Mouse (Mus musculus): ENCODE measurements around the gene Farsa. TPM values are rescaled to one million over a fixed set of nuclear protein-coding genes. Genes with fewer than 3 reads are reported as not detected.

The Farsa gene
- polyA plus RNA-seq, 1 experiment = 149 TPM

- TF ChIP-seq GATA1 (IDR thresholded peaks at IDR 0.05; ENCODE audit: low read length) = no peak
Observed at GRCm38 (mm10) chr8:84911854-84912253, 55.1 kb downstream of the Farsa start.

DNA sequence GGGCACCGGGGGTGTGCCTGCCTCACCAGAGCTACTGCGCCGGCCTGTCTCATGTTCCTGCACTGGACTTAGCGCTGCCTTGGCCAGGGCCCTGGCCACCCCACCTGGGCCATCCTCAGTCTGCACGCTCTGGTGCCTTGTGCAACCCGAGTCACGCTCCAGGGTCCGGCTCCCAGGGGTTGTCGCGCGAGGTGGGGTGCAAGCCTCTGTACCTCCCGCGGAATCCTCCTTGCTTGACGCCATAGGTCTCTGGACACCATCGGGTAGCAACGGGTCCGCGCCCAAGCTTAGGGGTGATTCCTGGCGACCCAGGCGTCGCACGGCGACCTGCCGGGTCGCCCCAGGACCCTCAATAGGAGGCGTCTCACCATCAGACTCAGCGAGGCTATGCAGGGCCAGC lies 55.6 kb downstream of the Farsa start:
- no peak for TF ChIP-seq GATA1 (IDR thresholded peaks at IDR 0.05; ENCODE audit: low read length)

GRCm38 (mm10) chr8:84912895-84913501 lies 56.2 kb downstream of the Farsa start:
- no peak for TF ChIP-seq GATA1 (IDR thresholded peaks at IDR 0.05; ENCODE audit: low read length)

GRCm38 (mm10) chr8:84913502-84913900 lies 56.7 kb downstream of the Farsa start:
- no peak for TF ChIP-seq GATA1 (IDR thresholded peaks at IDR 0.05; ENCODE audit: low read length)

DNA sequence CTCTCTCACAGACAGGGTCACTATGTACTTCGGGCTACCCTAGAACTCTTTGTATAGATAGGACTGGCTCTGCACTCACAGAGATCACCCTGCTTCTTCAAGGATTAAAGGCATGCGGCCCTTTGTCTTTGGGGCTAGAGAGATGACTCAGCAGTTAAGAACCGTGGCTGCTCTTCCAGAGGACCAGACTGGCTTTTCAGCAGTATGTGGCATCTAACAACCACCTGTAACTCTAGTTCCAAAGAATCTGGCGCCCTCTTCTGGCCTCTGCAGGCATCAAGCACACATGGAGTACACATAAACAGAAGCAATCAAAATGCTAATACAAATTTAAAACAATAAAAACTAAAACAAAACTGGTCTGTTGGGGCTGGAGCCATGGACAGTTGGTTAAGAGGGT lies 57.2 kb downstream of the Farsa start:
- TF ChIP-seq GATA1 (IDR thresholded peaks at IDR 0.05; ENCODE audit: low read length) = no peak

DNA sequence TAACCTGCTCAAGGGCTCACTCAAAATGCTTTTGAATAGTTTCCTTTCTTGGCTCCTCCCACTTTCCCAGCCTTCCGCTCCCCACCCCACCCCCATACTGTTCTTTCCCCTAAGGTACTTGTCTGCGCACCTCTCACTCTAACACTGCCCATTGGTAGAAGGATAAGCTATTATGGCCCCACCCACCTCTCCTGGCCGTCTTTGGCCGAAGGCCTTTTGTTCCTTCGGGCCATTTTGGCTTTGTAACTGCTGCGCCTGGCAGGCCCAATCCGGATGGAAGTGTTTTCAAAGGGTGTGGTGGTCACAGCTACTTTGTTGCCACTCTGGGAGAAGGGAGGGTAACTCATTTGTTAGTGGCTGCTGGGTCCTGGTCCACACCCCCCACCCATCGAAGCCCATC lies 58.5 kb downstream of the Farsa start:
- TF ChIP-seq GATA1 (IDR thresholded peaks at IDR 0.05; ENCODE audit: low read length) = no peak

DNA sequence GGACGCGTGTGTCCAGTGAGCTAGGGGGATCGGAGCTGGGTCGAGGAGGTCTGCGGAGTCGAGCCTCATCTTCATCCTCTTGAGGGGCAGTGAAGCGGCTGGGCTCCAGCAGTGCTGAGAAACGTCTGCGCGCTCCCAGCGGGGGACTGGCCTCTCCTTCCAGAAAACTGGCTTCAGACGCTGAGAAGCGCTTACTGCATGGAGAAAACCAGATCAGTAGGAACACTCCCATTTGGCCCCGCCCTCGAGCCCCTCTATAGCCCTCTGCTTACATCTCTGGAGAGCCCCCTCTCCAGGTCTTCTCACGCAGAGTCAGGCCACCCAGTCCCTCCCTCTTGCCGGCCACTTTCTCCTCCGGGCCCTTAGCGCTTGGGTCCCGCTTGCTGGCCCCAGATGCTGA lies 61.0 kb downstream of the Farsa start:
- TF ChIP-seq GATA1 (IDR thresholded peaks at IDR 0.05; ENCODE audit: low read length) = no peak

- no peak for TF ChIP-seq GATA1 (IDR thresholded peaks at IDR 0.05; ENCODE audit: low read length)
Observed at GRCm38 (mm10) chr8:84918646-84919045, 61.9 kb downstream of the Farsa start.

Other genes with a start within 250 kb of the Farsa start
- gene Ier2, start 194.1 kb upstream of the Farsa start, polyA plus RNA-seq (2012) = 130 and 154 TPM in 2 replicates
- 205 and 272 TPM in 2 replicates for gene Trmt1, start 170.7 kb upstream of the Farsa start, polyA plus RNA-seq (2012)
- 187 and 191 TPM in 2 replicates for gene Nacc1, start 169.1 kb upstream of the Farsa start, polyA plus RNA-seq (2012)
- gene Lyl1, start 155.5 kb upstream of the Farsa start, polyA plus RNA-seq (2012) = 435 and 447 TPM in 2 replicates
- 17.8 and 20.7 TPM in 2 replicates for gene G430095P16Rik, start 134.0 kb upstream of the Farsa start, polyA plus RNA-seq (2012)
- 16.4 and 17.8 TPM in 2 replicates for gene Nfix, start 56.6 kb upstream of the Farsa start, polyA plus RNA-seq (2012)
- 1.6 and 1.7 TPM in 2 replicates for gene Dand5, start 34.2 kb upstream of the Farsa start, polyA plus RNA-seq (2012)
- gene Gadd45gip1, start 25.5 kb upstream of the Farsa start, polyA plus RNA-seq (2012) = 88.2 and 112 TPM in 2 replicates
- 615 and 707 TPM in 2 replicates for gene Rad23a, start 16.3 kb upstream of the Farsa start, polyA plus RNA-seq (2012)
- 315 and 318 TPM in 2 replicates for gene Calr, start 10.1 kb upstream of the Farsa start, polyA plus RNA-seq (2012)
- gene Syce2, start 15.1 kb downstream of the Farsa start, polyA plus RNA-seq (2012) = 77.8 and 102 TPM in 2 replicates
- 89.9 and 98.4 TPM in 2 replicates for gene Gcdh, start 36.9 kb downstream of the Farsa start, polyA plus RNA-seq (2012)
- gene Klf1, start 44.9 kb downstream of the Farsa start, polyA plus RNA-seq (2012) = 371 and 477 TPM in 2 replicates
- gene Dnase2a, start 51.6 kb downstream of the Farsa start, polyA plus RNA-seq (2012) = 25.4 and 75.0 TPM in 2 replicates
- gene Mast1, start 80.4 kb downstream of the Farsa start, polyA plus RNA-seq (2012) = 0.46 and 0.50 TPM in 2 replicates
- gene Rtbdn, start 90.0 kb downstream of the Farsa start, polyA plus RNA-seq (2012) = not detected in 2 replicates
- not detected in 2 replicates for gene Gm49661, start 112.4 kb downstream of the Farsa start, polyA plus RNA-seq (2012)
- 29.7 and 136 TPM in 2 replicates for gene Prdx2, start 112.6 kb downstream of the Farsa start, polyA plus RNA-seq (2012)
- gene Rnaseh2a, start 112.8 kb downstream of the Farsa start, polyA plus RNA-seq (2012) = 725 and 803 TPM in 2 replicates
- 68.1 and 95.2 TPM in 2 replicates for gene Junb, start 121.7 kb downstream of the Farsa start, polyA plus RNA-seq (2012)
- gene Hook2, start 133.6 kb downstream of the Farsa start, polyA plus RNA-seq (2012) = 10.7 and 11.9 TPM in 2 replicates
- gene Best2, start 157.5 kb downstream of the Farsa start, polyA plus RNA-seq (2012) = 0.03 TPM in 2 replicates
- gene Asna1, start 168.3 kb downstream of the Farsa start, polyA plus RNA-seq (2012) = 97.2 and 187 TPM in 2 replicates
- 299 and 448 TPM in 2 replicates for gene Trir, start 169.8 kb downstream of the Farsa start, polyA plus RNA-seq (2012)
- 17.1 and 25.1 TPM in 2 replicates for gene Tnpo2, start 179.9 kb downstream of the Farsa start, polyA plus RNA-seq (2012)
- 24.7 and 27.7 TPM in 2 replicates for gene Fbxw9, start 203.1 kb downstream of the Farsa start, polyA plus RNA-seq (2012)
- 1.1 and 1.3 TPM in 2 replicates for gene Gm5741, start 211.0 kb downstream of the Farsa start, polyA plus RNA-seq (2012)
- 35.9 and 40.4 TPM in 2 replicates for gene Dhps, start 214.8 kb downstream of the Farsa start, polyA plus RNA-seq (2012)
- 4.1 and 22.5 TPM in 2 replicates for gene Wdr83os, start 223.8 kb downstream of the Farsa start, polyA plus RNA-seq (2012)
- gene Wdr83, start 224.3 kb downstream of the Farsa start, polyA plus RNA-seq (2012) = 18.1 and 45.7 TPM in 2 replicates
- gene Man2b1, start 226.3 kb downstream of the Farsa start, polyA plus RNA-seq (2012) = 9.5 and 11.4 TPM in 2 replicates

All from G1E-ER4 (cell line).